Mouse (Mus musculus) hindbrain, embryonic 14.5 days (tissue): ENCODE results near the gene Add2. TPM values are rescaled to one million over a fixed set of nuclear protein-coding genes. Genes with fewer than 3 reads are reported as not detected.

ENCODE experiments used
- ATAC-seq: fragments of 200-750 bp; cut with Nextera tagmentation; 2 replicates; pipeline ENCODE4 v1.8.0; 2017; ENCODE audit warnings: moderate number of reproducible peaks, mild to moderate bottlenecking, moderate TSS enrichment, moderate library complexity; ENCODE audit not compliant: low FRiP score
- DNase-seq: peaks from one replicate; pipeline ENCODE4 v3.0.0-alpha.2; 2015; ENCODE audit warnings: low spot score
- H3K27ac ChIP-seq: fragments of 300-500 bp; sonication (generic); 2 replicates; pipeline ENCODE4 v1.5.1; 2014; ENCODE audit warnings: mild to moderate bottlenecking, moderate library complexity
- H3K27me3 ChIP-seq: fragments of 300-500 bp; sonication (generic); 2 replicates; pipeline ENCODE4 v1.6.1; 2014; ENCODE audit warnings: mild to moderate bottlenecking, low read length, mixed read lengths; ENCODE audit not compliant: control insufficient read depth, insufficient read depth
- H3K36me3 ChIP-seq: fragments of 300-500 bp; sonication (generic); replicated peaks from 2 replicates; pipeline ENCODE4 v1.6.1; 2014; ENCODE audit not compliant: control insufficient read depth, insufficient read depth
- H3K4me1 ChIP-seq: fragments of 300-500 bp; sonication (generic); replicated peaks from 2 replicates; pipeline ENCODE4 v1.6.1; 2014; ENCODE audit warnings: antibody characterized with exemption, low read length, mixed read lengths; ENCODE audit not compliant: control insufficient read depth, insufficient read depth
- H3K4me2 ChIP-seq: fragments of 300-500 bp; sonication (generic); replicated peaks from 2 replicates; pipeline ENCODE4 v1.6.1; 2014; ENCODE audit warnings: mild to moderate bottlenecking, moderate library complexity
- H3K4me3 ChIP-seq: fragments of 300-500 bp; sonication (generic); replicated peaks from 2 replicates; pipeline ENCODE4 v1.5.1; 2014; ENCODE audit warnings: mild to moderate bottlenecking, low read length
- H3K9ac ChIP-seq: fragments of 300-500 bp; sonication (generic); 2 replicates; pipeline ENCODE4 v1.6.1; 2014
- H3K9me3 ChIP-seq: fragments of 300-500 bp; sonication (generic); 2 replicates; pipeline ENCODE4 v1.6.1; 2016; ENCODE audit warnings: low read length; ENCODE audit not compliant: control insufficient read depth
- WGBS: fragments of 180-500 bp; shearing (Covaris S2); extraction: QIAGEN DNeasy Blood & Tissue Kit; methylation state at CpG from one replicate; pipeline ENCODE4 v1.1.7; 2014; 5-methylcytosine and 5-hydroxymethylcytosine counted together
- polyA plus RNA-seq: library from polyadenylated mRNA; unstranded; fragments of >200 nt; fragmentation: Nextera tagmentation; extraction: Ambion mirVana; gene quantifications from 2 replicates; pipeline ENCODE4 v1.2.1, GENCODE M21; 2014

Add2 gene
- polyA plus RNA-seq, 1 experiment from 2014 or later: 102 TPM

DNA sequence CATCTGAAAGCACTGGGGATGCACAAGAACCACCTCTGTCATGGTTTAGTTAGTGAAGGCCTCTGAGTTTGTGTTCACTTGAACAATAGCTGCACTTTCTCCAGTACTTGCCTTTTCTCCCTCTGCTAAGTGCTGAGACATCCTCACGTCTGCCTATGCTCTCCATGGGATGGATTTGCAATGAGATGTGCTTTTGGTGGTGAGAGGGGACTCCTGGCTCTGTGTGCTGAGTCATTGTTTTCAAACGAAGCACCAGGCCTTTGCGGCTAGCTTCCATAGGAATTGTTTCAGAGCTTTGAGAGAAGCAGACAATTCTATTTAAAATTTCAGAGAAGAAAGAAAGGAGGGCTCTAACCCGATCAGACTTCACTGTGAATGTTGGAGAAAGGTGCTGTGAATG, 76.2 kb downstream of the Add2 start:
- DNase-seq (no peak), ATAC-seq (no peak)
- H3K4me3 ChIP-seq: no peak overlapping the region
- H3K9me3 ChIP-seq: no peaks in the 10 kb centered on the region
- H3K27ac ChIP-seq: no peak overlapping the region
- H3K4me2 ChIP-seq: no peak overlapping the region
- H3K27me3 ChIP-seq: no peaks in the 10 kb centered on the region
- peaks cover 93% of the 10 kb centered on the region for H3K36me3 ChIP-seq
- no peaks in the 10 kb centered on the region for H3K4me1 ChIP-seq
- 67% methylated on average over 4 of the region's 4 CpGs for WGBS
- H3K9ac ChIP-seq: no peak overlapping the region

DNA sequence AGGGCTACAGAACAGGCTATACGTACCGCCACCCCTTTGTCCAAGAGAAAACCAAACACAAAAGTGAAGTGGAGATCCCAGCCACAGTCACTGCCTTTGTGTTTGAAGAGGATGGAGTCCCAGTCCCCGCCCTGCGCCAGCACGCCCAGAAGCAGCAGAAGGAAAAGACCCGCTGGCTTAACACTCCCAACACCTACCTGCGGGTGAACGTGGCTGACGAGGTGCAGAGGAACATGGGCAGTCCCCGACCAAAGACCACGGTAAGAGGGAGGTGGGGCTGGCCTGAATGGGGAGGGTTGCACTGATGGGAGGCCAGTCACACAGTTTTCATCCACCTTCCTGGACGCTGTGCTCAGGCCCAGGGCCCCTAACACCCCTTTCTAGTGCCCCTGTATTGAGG, 77.6 kb downstream of the Add2 start:
- Histone ChIP-seq H3K4me1 (no peaks in the 10 kb centered on the region), H3K27me3 (no peaks in the 10 kb centered on the region), H3K4me2 (no peak overlapping the region), H3K27ac (no peak overlapping the region), H3K36me3 (peaks cover 95% of the 10 kb centered on the region), H3K9me3 (no peaks in the 10 kb centered on the region), H3K9ac (no peak overlapping the region), H3K4me3 (no peak overlapping the region)
- WGBS: 86% methylated on average over 12 of the region's 12 CpGs
- no peak for ATAC-seq
- no peak for DNase-seq

DNA sequence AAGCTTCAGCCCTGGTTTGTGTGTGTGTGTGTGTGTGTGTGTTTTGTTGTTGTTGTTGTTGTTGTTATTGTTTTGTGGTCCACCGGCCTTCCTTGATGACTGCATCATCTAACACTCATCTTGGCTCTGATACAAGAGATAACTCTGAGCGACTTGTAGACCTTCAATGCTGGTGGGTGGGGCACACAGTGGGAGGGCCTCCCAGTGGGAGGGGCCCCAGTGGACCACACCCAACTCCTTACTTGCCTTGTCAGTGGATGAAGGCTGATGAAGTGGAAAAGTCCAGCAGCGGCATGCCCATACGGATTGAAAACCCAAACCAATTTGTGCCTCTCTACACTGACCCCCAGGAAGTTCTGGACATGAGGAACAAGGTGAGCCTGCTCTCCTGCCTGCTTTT, 78.6 kb downstream of the Add2 start:
- no peak overlapping the region for H3K27ac ChIP-seq
- no peak overlapping the region for H3K4me2 ChIP-seq
- no peaks in the 10 kb centered on the region for H3K4me1 ChIP-seq
- ATAC-seq (no peak), DNase-seq (no peak)
- H3K36me3 ChIP-seq: peaks cover 95% of the 10 kb centered on the region
- H3K9me3 ChIP-seq: no peaks in the 10 kb centered on the region
- H3K27me3 ChIP-seq: no peaks in the 10 kb centered on the region
- 93% methylated on average over 4 of the region's 4 CpGs for WGBS
- H3K4me3 ChIP-seq: no peak overlapping the region
- no peak overlapping the region for H3K9ac ChIP-seq

DNA sequence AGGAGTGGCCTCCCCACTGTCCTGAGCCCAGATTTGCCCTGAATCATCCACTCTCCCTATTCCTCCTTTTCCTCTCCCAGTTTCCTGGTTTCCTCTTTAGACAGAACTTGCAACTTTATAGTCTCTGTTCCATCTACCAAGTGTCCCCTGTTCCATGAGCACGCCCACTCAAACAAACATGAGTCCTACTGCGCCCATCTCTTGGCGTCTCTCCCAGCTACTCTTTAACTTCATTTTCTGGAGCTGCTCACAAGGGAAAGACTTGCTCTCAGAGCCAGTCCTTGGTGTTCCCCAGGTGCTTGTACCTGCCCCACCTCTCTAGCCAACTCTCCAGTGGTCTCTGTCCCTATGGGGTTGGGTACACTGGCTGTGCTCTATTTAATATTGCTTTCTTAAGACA, 87.4 kb downstream of the Add2 start:
- Histone ChIP-seq H3K36me3 (peaks cover 94% of the 10 kb centered on the region), H3K4me1 (no peaks in the 10 kb centered on the region), H3K27ac (no peak overlapping the region), H3K4me2 (no peak overlapping the region), H3K9me3 (no peaks in the 10 kb centered on the region), H3K4me3 (no peak overlapping the region), H3K27me3 (no peaks in the 10 kb centered on the region), H3K9ac (no peak overlapping the region)
- no peak for DNase-seq
- 88% methylated on average over 3 of the region's 3 CpGs for WGBS
- ATAC-seq: no peak

DNA sequence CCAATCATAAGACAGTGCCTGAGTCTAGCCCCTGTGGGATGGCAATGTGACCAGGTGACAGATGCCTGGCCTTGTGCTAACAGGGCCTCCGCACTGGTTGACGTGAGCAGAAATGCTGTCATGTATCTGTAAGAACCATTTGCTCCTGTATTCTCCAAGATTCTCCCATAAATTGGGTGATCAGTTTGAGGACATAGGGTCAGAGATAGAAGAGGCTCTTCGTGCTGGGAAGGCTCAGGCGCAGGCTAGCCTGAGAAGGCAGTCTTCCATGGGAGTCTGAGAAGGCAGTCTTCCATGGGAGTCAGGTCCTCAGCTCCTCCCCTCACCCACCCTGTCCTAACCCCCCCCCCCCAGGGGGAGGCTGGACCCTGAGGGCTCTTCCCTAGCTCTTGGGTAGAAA, 94.6 kb downstream of the Add2 start:
- Histone ChIP-seq H3K27me3 (no peaks in the 10 kb centered on the region), H3K27ac (no peak overlapping the region), H3K4me3 (no peak overlapping the region), H3K4me2 (no peak overlapping the region), H3K36me3 (peaks cover 34% of the 10 kb centered on the region), H3K9ac (no peak overlapping the region), H3K9me3 (no peaks in the 10 kb centered on the region), H3K4me1 (no peaks in the 10 kb centered on the region)
- ATAC-seq: no peak
- DNase-seq: no peak
- WGBS: 93% methylated on average over 4 of the region's 4 CpGs

DNA sequence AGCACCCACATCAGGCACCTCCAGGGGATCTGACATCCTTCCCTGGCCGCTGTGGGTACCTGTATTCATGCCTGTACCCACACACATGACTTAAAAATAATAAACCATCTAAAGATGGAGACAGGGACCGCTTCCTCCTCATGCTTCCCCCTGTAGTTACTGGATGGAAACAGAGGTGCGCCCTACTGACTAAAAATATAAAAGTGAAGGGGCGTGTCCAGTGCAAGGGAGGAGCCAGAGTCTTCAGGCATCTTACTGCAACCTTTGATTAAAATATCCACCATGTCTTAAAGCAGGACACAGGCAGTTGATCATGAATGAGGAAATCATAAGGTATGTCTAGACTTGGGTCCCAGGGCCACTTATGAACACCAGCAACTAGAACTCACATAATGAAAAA, 97.3 kb downstream of the Add2 start:
- DNase-seq (no peak), ATAC-seq (0 out of 2 replicates have a peak, but pooled peaks have one; percentile 28)
- Histone ChIP-seq H3K4me2 (no peak overlapping the region), H3K27ac (no peak overlapping the region), H3K4me1 (no peaks in the 10 kb centered on the region), H3K36me3 (peaks cover 7% of the 10 kb centered on the region; the same call in 1 of the 2 replicates), H3K27me3 (no peaks in the 10 kb centered on the region), H3K9ac (no peak overlapping the region), H3K9me3 (no peaks in the 10 kb centered on the region), H3K4me3 (no peak overlapping the region)
- 86% methylated on average over 4 of the region's 4 CpGs for WGBS

DNA sequence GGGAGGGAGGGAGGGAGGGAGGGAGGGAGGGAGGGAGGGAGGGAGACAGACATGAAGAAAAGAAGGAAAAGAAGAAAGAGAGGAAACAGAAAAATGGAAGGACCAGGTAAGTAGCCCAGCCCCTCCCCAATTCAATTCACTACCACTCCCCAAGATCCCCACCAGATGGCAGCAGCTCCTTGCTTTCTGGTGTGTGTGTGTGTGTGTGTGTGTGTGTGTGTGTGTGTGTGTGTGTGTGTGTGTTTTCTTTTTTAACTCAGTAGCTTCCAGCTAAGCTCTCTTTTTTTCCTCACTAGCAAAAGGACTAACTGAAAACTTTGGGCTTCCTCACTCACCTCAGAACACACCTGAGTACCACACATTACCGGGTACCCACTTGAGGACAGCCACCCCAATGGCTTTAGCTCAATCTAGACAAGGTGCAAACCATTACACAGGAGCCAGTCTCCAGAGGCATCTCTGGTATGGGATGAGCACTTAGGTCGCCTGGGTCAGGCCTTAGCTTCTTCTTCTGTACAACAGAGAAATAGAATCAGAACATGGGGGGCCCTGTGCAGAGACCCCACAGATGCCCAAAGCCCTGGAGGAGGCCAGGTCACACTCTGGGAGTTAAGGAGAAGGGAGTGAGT, 98.6 kb downstream of the Add2 start:
- H3K4me1 ChIP-seq: no peaks in the 10 kb centered on the region
- H3K9ac ChIP-seq: no peak overlapping the region
- ATAC-seq (peak; percentile 48; the same call in 1 of the 2 replicates), DNase-seq (peak; percentile 77)
- no peaks in the 10 kb centered on the region for H3K27me3 ChIP-seq
- WGBS: 62% methylated on average over 2 of the region's 2 CpGs
- H3K36me3 ChIP-seq: no peaks in the 10 kb centered on the region
- H3K27ac ChIP-seq: no peak overlapping the region
- H3K4me2 ChIP-seq: no peak overlapping the region
- H3K9me3 ChIP-seq: no peaks in the 10 kb centered on the region
- no peak overlapping the region for H3K4me3 ChIP-seq

DNA sequence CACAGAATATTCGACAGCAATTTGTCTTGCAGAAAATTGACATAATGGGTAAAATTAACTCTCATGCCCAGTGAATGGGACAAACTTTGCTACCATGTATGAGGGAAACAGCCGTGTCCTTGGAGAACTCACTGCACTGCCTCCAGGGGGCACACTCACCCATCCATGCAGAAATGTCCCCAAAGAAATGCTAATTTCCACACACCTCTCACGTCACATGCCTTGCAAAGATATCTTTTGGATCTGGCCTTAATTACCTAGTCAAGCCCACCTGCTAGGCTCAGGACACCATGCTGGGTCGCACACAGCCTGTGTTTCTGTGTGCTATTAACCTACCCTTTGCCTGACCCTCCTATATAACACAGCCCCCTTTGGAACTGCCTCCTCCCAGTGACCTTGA, 100.0 kb downstream of the Add2 start:
- Histone ChIP-seq H3K9ac (no peak overlapping the region), H3K36me3 (no peaks in the 10 kb centered on the region), H3K27ac (no peak overlapping the region), H3K9me3 (no peaks in the 10 kb centered on the region), H3K4me2 (no peak overlapping the region), H3K4me3 (no peak overlapping the region), H3K27me3 (no peaks in the 10 kb centered on the region), H3K4me1 (no peaks in the 10 kb centered on the region)
- 41% methylated on average over 4 of the region's 4 CpGs for whole genome bisulfite sequencing
- ATAC-seq (no peak), DNase-seq (no peak)

DNA sequence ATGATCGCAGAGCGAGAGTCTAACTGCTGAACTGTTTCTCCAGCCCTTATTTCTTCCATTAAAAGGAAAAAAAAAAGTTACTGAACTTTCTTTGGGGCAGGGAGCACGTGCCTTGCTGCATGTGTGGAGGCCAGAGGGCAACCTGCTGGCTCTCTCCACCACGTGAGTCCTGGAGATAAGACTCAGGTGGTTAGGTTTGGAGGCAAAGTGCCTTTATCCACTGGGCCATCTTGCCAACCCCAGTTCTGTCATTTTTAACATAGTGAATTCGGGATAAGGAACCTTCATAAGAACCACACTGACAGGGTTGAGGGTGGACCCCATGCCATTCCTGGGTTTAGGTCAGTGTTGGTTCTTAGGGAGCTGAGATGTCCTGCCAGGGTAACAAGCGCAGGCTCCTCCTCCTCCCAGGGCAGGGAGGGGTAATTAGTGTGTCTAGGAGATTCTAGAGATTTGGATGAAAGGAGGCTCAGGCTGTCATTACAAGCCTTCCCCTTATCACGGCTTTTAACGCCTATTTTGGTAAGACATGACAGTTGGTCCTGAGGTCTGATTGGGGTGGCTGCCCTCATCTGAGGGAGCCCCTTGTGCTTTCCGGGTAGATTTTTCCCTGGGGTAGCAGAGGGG, 101.5 kb downstream of the Add2 start:
- Histone ChIP-seq H3K36me3 (no peaks in the 10 kb centered on the region), H3K27me3 (no peaks in the 10 kb centered on the region), H3K4me2 (no peak overlapping the region), H3K9me3 (no peaks in the 10 kb centered on the region), H3K9ac (no peak overlapping the region), H3K27ac (no peak overlapping the region), H3K4me1 (no peaks in the 10 kb centered on the region), H3K4me3 (no peak overlapping the region)
- 74% methylated on average over 9 of the region's 9 CpGs for WGBS
- DNase-seq (no peak), ATAC-seq (no peak)
